Mouse (Mus musculus): ENCODE data around the gene Olfr522.

Gene Olfr522

GRCm38 (mm10) chr7:140164664-140165063 is at the start of gene Olfr522:
Gene Olfr522, minus strand, starts transcription at chr7:140164764.
- in situ Hi-C loops (cut with MboI; ENCODE audit: low sequenced_read_pairs) = no loop called here

DNA sequence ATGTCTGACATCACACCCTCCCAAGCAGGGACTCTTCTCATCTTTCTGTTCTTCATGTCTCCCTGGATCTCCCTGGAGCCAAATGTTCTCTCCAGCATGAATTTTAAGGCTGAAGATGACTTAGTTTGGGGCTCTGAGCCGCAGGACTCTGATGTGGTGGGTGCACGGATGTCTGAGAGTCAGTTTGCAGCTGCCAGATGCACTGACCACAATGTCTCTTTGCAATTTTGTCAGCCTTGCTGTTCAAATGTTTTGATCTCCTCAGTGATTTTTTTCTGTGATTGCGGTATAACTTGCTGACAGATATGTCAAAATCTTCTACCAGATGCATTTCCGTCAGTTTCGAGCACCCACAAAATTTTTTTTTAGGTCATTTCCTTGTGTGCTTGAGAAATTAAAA is 49.3 kb upstream of the Olfr522 start:
- in situ Hi-C loops (cut with MboI; ENCODE audit: low sequenced_read_pairs) = no loop called here

DNA sequence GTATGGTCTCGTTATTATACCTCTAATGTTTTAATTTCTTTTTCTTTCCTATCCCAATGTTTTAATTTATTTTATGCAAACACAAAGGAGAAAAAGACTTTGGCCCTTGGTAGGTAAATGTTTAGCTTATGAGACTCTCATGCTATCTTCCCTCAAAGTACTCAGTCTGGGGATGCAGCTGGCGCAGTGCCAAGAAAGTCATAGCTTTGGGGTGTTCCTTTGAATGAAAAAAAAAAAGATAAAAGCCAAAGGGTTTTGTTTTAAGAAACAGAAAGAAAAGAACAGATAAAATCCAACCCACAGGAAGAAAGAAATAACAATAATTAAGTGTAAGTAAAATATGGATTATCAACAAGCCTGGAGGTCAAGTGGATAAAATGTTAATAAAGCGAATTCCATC is 44.1 kb upstream of the Olfr522 start:
- in situ Hi-C loops (cut with MboI; ENCODE audit: low sequenced_read_pairs) = no loop called here

DNA sequence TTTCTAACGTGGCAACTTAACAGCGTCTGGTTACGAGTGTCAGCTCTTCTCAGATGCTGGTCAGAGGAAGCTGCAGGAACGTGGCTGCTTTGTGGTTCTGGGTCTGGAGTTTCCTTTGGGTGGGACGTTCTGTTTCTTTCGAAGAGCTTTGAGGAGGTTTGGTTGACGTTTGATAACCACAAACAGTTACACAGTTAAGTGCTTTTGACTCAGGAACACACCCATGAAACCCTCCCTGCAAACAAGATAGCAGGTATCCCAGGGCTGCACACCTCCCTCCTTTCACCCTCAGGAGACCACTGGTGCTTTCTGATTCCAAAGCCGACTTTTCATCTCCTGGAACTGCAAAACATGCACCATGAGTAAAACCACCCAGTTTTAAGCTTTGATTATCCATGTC is 43.6 kb upstream of the Olfr522 start:
- in situ Hi-C loops (cut with MboI; ENCODE audit: low sequenced_read_pairs) = no loop called here

DNA sequence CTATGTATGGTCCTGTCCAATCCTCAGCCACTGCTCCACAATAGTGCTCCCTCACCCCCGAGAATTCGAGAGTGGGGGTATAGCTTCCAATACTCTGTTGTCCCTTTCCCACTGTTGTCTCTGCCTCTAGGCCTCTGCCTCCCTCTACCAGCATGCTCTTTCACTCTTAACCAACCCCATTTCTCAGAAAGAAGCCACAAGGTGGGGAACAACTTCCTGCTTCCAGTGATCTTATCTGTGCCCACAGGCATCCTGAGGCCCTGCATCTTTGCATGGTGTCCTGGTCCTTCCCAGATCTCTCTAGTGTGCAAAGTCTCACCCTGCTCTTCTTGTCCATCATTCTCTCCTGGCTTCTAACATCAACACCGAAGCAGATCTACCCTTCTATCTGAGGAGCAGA is 42.3 kb upstream of the Olfr522 start:
- in situ Hi-C loops (cut with MboI; ENCODE audit: low sequenced_read_pairs) = no loop called here

- in situ Hi-C loops (cut with MboI; ENCODE audit: low sequenced_read_pairs) = no loop called here
Observed at GRCm38 (mm10) chr7:140205864-140206263, 41.3 kb upstream of the Olfr522 start, which contains the start of gene Olfr524. Gene Olfr524, minus strand, starts transcription at chr7:140205964.

DNA sequence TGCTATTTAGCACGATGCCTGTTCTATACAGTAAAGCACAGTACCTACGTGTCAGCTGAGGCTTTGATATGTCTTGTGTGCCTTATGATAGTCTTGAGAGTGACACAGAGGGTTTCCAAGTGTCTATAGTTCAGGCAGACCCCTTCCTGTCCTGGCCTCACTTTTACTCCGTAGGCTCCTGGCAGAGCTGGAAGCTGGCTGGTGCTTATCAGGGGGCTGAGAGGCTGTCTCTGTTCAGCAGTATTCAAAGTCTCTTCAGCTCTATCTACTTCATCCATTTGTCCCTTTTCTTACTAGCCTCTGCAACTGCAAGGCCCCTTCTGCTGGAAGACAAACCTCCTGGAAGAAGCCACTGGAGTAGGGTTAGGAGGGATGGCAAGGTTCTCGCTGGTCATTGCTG is 36.5 kb upstream of the Olfr522 start:
- in situ Hi-C loops (cut with MboI; ENCODE audit: low sequenced_read_pairs) = no loop called here

DNA sequence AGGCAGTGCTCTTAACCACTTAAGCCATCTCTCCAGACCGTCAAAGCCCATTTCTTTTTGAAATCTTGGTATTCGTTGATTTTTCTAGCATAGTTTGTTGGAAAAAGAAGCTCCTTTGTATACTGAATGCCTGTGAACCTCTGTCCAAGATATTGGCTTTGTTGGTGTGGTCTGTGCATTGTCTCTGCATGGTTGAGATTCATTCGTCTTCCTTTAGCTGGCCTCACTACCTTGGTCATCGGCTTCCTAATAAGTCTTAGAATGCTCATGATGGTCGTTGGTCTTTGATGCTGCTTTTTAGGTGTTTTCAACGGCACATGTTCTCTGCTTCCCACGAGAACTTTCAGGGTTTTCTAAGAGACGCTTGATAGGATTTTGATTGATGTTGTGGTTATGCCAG is 31.4 kb upstream of the Olfr522 start:
- in situ Hi-C loops (cut with MboI; ENCODE audit: low sequenced_read_pairs) = no loop called here

- in situ Hi-C loops (cut with MboI; ENCODE audit: low sequenced_read_pairs) = no loop called here
Observed at GRCm38 (mm10) chr7:140194031-140194430, 29.5 kb upstream of the Olfr522 start.

- in situ Hi-C loops (cut with MboI; ENCODE audit: low sequenced_read_pairs) = no loop called here
Observed at GRCm38 (mm10) chr7:140192851-140193250, 28.3 kb upstream of the Olfr522 start.

- in situ Hi-C loops (cut with MboI; ENCODE audit: low sequenced_read_pairs) = no loop called here
Observed at GRCm38 (mm10) chr7:140192445-140192844, 27.9 kb upstream of the Olfr522 start.

DNA sequence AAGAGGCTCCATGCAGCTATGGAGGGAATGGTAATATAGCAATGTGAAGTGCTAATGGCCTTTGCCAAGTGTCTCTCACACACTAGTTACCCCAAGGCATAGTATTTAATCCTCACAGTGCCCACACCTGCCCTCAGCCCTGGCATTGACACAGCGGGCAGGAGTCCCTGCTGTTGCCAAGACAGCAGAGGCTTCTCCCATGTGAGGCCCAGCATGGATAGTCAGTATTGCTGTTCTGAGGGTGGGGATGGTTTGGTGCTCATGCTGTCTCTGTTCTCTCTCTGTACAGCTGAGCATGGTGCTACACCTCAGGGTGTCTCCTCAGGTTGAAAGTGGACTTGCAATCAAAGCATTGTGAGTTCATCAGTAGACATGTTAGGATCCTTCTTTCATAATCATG is 25.9 kb upstream of the Olfr522 start:
- in situ Hi-C loops (cut with MboI; ENCODE audit: low sequenced_read_pairs) = no loop called here

- in situ Hi-C loops (cut with MboI; ENCODE audit: low sequenced_read_pairs) = no loop called here
Observed at GRCm38 (mm10) chr7:140188391-140189328, 24.1 kb upstream of the Olfr522 start.

GRCm38 (mm10) chr7:140187721-140188390 is 23.3 kb upstream of the Olfr522 start:
- in situ Hi-C loops (cut with MboI; ENCODE audit: low sequenced_read_pairs) = no loop called here

GRCm38 (mm10) chr7:140186646-140187620 is 22.4 kb upstream of the Olfr522 start:
- in situ Hi-C loops (cut with MboI; ENCODE audit: low sequenced_read_pairs) = no loop called here

GRCm38 (mm10) chr7:140184206-140184605 is 19.6 kb upstream of the Olfr522 start:
- in situ Hi-C loops (cut with MboI; ENCODE audit: low sequenced_read_pairs) = no loop called here

- in situ Hi-C loops (cut with MboI; ENCODE audit: low sequenced_read_pairs) = no loop called here
Observed at GRCm38 (mm10) chr7:140180692-140181091, 16.1 kb upstream of the Olfr522 start.

- in situ Hi-C loops (cut with MboI; ENCODE audit: low sequenced_read_pairs) = no loop called here
Observed at GRCm38 (mm10) chr7:140179176-140179575, 14.6 kb upstream of the Olfr522 start.

- in situ Hi-C loops (cut with MboI; ENCODE audit: low sequenced_read_pairs) = no loop called here
Observed at GRCm38 (mm10) chr7:140172936-140173335, 8.4 kb upstream of the Olfr522 start, which contains the start of gene Olfr523. Gene Olfr523, plus strand, starts transcription at chr7:140173217.

- in situ Hi-C loops (cut with MboI; ENCODE audit: low sequenced_read_pairs) = no loop called here
Observed at GRCm38 (mm10) chr7:140170863-140171262, 6.3 kb upstream of the Olfr522 start.

DNA sequence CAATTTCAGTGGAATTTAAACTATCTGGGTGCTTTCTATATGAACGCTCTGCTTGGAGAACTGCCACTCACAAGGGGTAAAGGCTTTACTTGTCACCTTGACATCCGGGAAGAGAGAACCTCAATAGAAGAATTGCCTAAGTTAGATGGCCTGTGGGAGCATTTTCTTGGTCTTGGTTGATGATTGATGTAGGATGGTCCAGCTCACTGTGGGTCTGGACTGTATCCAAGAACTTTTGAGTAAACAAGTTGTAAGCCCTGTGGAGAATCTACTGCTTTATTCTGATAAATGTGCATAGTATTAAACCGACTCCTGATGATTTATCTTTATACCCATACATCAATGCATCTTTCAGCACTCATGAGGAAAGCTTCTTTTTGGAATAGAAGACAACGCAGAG is 4.8 kb upstream of the Olfr522 start:
- in situ Hi-C loops (cut with MboI; ENCODE audit: low sequenced_read_pairs) = no loop called here

Data from CH12F3 (cell line).